ENCODE assay signal across 9 mouse cellular contexts in genomic region chr16:93006321-93006984, GRCm38 (mm10).
DNase-seq lines count a peak whose midpoint lies in the region; ATAC-seq and TF ChIP-seq lines count a peak whose summit lies in the region.
"Had no signal": no experiment of that assay in that cellular context is flagged by ENCODE, and none has a peak within 500 bp of the region (broad histone marks: within the 10 kb centered on the region; RNA-seq: fewer than 3 reads in every experiment).

No protein-coding gene starts in this region.

- no peak for TF ChIP-seq CTCF in layer of hippocampus, adult 2 months (conservative IDR thresholded peaks at IDR 0.05)
- TF ChIP-seq CTCF in embryonic fibroblast, embryonic 13.5 days (IDR thresholded peaks at IDR 0.05; ENCODE audit: borderline replicate concordance, insufficient read depth, low read length) = no peak
- no peak for TF ChIP-seq CTCF in thymus, adult 2 months (IDR thresholded peaks at IDR 0.05; ENCODE audit: borderline replicate concordance, control insufficient read depth, extremely low read depth, insufficient read depth, low read length, poor library complexity)

- peaks cover 3% of the 10 kb centered on the region for H3K4me1 ChIP-seq in embryonic fibroblast, embryonic 13.5 days (ENCODE audit: control insufficient read depth, insufficient read depth, low read length)
- peaks cover 7% of the 10 kb centered on the region; the same call in 1 of the 2 replicates for H3K4me1 ChIP-seq in heart, embryonic 16.5 days (ENCODE audit: control insufficient read depth, insufficient read depth, low read length)
- peaks cover 11% of the 10 kb centered on the region for H3K4me1 ChIP-seq in thymus, adult 2 months (replicated peaks; ENCODE audit: control insufficient read depth, insufficient read depth, low read length)

- ATAC-seq in heart, embryonic 16.5 days (replicated peaks; ENCODE audit: extremely low read depth, insufficient read depth, low FRiP score) = no peak
- ATAC-seq in megakaryocyte progenitor cell, adult 5-6 weeks (replicated peaks; ENCODE audit: poor library complexity) = no peak

- no peak for DNase-seq in layer of hippocampus, adult 2 months (ENCODE audit: low spot score in 2 of 2)
- DNase-seq in layer of hippocampus, adult 18-20 months (ENCODE audit: low spot score in 2 of 2) = no peak
- peak; percentile 31 to 72 for DNase-seq in kidney, postnatal 25 days
- DNase-seq in neural tube, embryonic 10.5 days (ENCODE audit: extremely low spot score, low spot score) = peak; percentile 50
- no peak for DNase-seq in thymus, adult 2 months

- peak overlapping the region; percentile 56 for H3K4me2 ChIP-seq in heart, embryonic 16.5 days (ENCODE audit: low read depth, low read length)

- no peak for TF ChIP-seq POLR2A in embryonic fibroblast, embryonic 13.5 days (IDR thresholded peaks at IDR 0.05; ENCODE audit: low read depth, low read length)
- TF ChIP-seq POLR2A in thymus, adult 2 months (IDR thresholded peaks at IDR 0.05; ENCODE audit: control insufficient read depth, extremely low read depth, insufficient read depth, low read length, poor library complexity) = no peak

- peaks cover 2% of the 10 kb centered on the region for H3K27me3 ChIP-seq in heart, embryonic 16.5 days (ENCODE audit: control insufficient read depth, insufficient read depth, low read length)
- H3K27me3 ChIP-seq in thymus, adult 2 months (ENCODE audit: control insufficient read depth, insufficient read depth, low read length) = no peaks in the 10 kb centered on the region

- peak overlapping the region; percentile 22 for H3K4me3 ChIP-seq in layer of hippocampus, adult 2 months
- H3K4me3 ChIP-seq in embryonic fibroblast, embryonic 13.5 days (ENCODE audit: insufficient read depth, low read length) = no peak overlapping the region
- H3K4me3 ChIP-seq in heart, embryonic 16.5 days (ENCODE audit: low read length) = peak overlapping the region; percentile 26
- no peak overlapping the region for H3K4me3 ChIP-seq in thymus, adult 2 months (ENCODE audit: control insufficient read depth, insufficient read depth, low read length)
- H3K4me3 ChIP-seq: left cerebral cortex, adult 2 months had no signal

- 11% methylated on average over 21 of the region's 21 CpGs for WGBS in heart, embryonic 16.5 days
- 87% methylated on average over 21 of the region's 21 CpGs for WGBS in thymus, adult 2 months

- no peak overlapping the region for H3K27ac ChIP-seq in layer of hippocampus, adult 2 months
- peak overlapping the region; percentile 88 for H3K27ac ChIP-seq in embryonic fibroblast, embryonic 13.5 days (ENCODE audit: insufficient read depth, low read length)
- H3K27ac ChIP-seq in heart, embryonic 16.5 days (ENCODE audit: low read length) = no peak overlapping the region
- no peak overlapping the region for H3K27ac ChIP-seq in thymus, adult 2 months (ENCODE audit: control insufficient read depth, insufficient read depth, low read length)
- H3K27ac ChIP-seq: left cerebral cortex, adult 2 months had no signal

- H3K36me3 ChIP-seq in heart, embryonic 16.5 days (ENCODE audit: control insufficient read depth, insufficient read depth) = no peaks in the 10 kb centered on the region
- H3K36me3 ChIP-seq in thymus, adult 2 months (ENCODE audit: control insufficient read depth, insufficient read depth, low read length) = no peaks in the 10 kb centered on the region

- no peaks in the 10 kb centered on the region; the same call in 1 of the 2 replicates for H3K9me3 ChIP-seq in heart, embryonic 16.5 days (replicated peaks; ENCODE audit: control insufficient read depth, low read length)

- H3K9ac ChIP-seq in heart, embryonic 16.5 days (ENCODE audit: low read length) = peak overlapping the region; percentile 21

Comparison
In these comparisons a context has a peak if more than half of its experiments do, and no peak if none do; other contexts are left out.
1. DNase-seq: peak in kidney, postnatal 25 days (2 of 2) and neural tube, embryonic 10.5 days (single experiment); none in layer of hippocampus, adult 2 months (0 of 2), layer of hippocampus, adult 18-20 months (0 of 2) and thymus, adult 2 months (single experiment).
2. H3K4me3 ChIP-seq: peak in layer of hippocampus, adult 2 months (single experiment) and heart, embryonic 16.5 days (single experiment); none in embryonic fibroblast, embryonic 13.5 days (single experiment) and thymus, adult 2 months (single experiment).